Mouse (Mus musculus) heart, embryonic 11.5 days (tissue): ENCODE data around the gene Gm49380. TPM values are rescaled to one million over a fixed set of nuclear protein-coding genes. Genes with fewer than 3 reads are reported as not detected.

Experiments
- ATAC-seq: fragments of 200-750 bp; cut with Nextera tagmentation; replicated peaks from 2 replicates; pipeline ENCODE4 v1.8.0; 2017; ENCODE audit warnings: moderate library complexity; ENCODE audit not compliant: insufficient number of reproducible peaks, low FRiP score, low TSS enrichment
- H3K27ac ChIP-seq: fragments of 300-500 bp; sonication (generic); 2 replicates; pipeline ENCODE4 v1.5.1; 2014; ENCODE audit warnings: mild to moderate bottlenecking, low read depth, low read length
- H3K27me3 ChIP-seq: fragments of 300-500 bp; sonication (generic); 2 replicates; pipeline ENCODE4 v1.6.1; 2014; ENCODE audit warnings: mild to moderate bottlenecking, low read length, mixed read lengths; ENCODE audit not compliant: control insufficient read depth, insufficient read depth
- H3K36me3 ChIP-seq: fragments of 300-500 bp; sonication (generic); 2 replicates; pipeline ENCODE4 v1.6.1; 2014; ENCODE audit warnings: mild to moderate bottlenecking, low read length, moderate library complexity, mixed read lengths; ENCODE audit not compliant: control insufficient read depth, insufficient read depth
- H3K4me1 ChIP-seq: fragments of 300-500 bp; sonication (generic); 2 replicates; pipeline ENCODE4 v1.6.1; 2014; ENCODE audit warnings: low read length; ENCODE audit not compliant: control insufficient read depth, insufficient read depth
- H3K4me2 ChIP-seq: fragments of 300-500 bp; sonication (generic); 2 replicates; pipeline ENCODE4 v1.6.1; 2014; ENCODE audit warnings: mild to moderate bottlenecking, moderate library complexity
- H3K4me3 ChIP-seq: fragments of 300-500 bp; sonication (generic); 2 replicates; pipeline ENCODE4 v1.5.1; 2014; ENCODE audit warnings: low read depth, low read length
- H3K9ac ChIP-seq: fragments of 300-500 bp; sonication (generic); 2 replicates; pipeline ENCODE4 v1.6.1; 2014; ENCODE audit warnings: mild to moderate bottlenecking, low read depth, low read length, moderate library complexity
- H3K9me3 ChIP-seq: fragments of 300-500 bp; sonication (generic); replicated peaks from 2 replicates; pipeline ENCODE4 v1.6.1; 2016; ENCODE audit warnings: low read length; ENCODE audit not compliant: control insufficient read depth
- WGBS: fragments of 180-500 bp; shearing (Covaris S2); extraction: QIAGEN DNeasy Blood & Tissue Kit; methylation state at CpG from one replicate; pipeline ENCODE4 v1.1.7; 2014; ENCODE audit not compliant: insufficient replicate concordance; 5-methylcytosine and 5-hydroxymethylcytosine counted together
- polyA plus RNA-seq: library from polyadenylated mRNA; unstranded; fragments of >200 nt; fragmentation: Nextera tagmentation; extraction: Ambion mirVana; gene quantifications from 2 replicates; pipeline ENCODE4 v1.2.1, GENCODE M21; 2014

Gene Gm49380
- polyA plus RNA-seq, 1 experiment from 2014 or later, result not detected

DNA sequence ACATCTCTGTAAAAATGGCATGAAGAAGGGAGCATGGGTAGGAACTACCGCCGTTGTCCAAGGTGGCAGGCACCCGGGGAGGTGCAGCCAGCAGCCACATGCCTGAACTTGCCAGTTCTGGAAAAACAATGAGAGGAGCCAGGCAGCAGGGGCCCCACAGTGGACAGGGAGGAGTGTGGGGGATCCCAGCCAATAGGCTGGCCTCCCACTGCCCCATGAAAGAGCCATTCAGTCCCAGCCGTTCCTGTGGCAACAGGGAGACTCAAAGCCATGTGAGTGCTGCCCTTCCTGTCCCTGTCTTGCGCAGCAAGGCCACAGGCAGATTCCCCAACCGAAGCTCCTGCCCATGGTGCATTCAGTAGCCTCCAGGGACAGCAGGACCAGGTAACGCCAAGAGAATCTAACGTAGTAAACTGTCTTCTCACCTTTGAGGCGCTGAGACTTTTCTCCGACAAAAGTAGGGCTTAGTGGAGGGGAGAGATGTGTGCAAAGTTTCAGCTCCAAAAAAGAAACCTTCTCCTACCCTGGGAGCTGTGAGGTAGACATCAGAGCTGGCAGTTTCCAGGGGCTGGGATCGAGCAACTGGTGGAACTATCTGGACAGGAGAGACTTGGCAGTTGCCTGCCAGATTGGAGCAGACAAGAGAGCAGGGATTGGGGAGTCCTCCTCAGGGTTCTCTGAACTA is 41.2 kb downstream of the Gm49380 start:
- Histone ChIP-seq H3K4me3 (no peak overlapping the region), H3K9ac (peak overlapping the region; percentile 36; the same call in 1 of the 2 replicates), H3K36me3 (no peaks in the 10 kb centered on the region), H3K27me3 (no peaks in the 10 kb centered on the region), H3K9me3 (no peaks in the 10 kb centered on the region), H3K4me2 (peak overlapping the region; percentile 59), H3K4me1 (peaks cover 51% of the 10 kb centered on the region), H3K27ac (0 out of 2 replicates have a peak overlapping the region, but pooled peaks have one; percentile 7)
- no peak for ATAC-seq
- WGBS, result 23% methylated on average over 11 of the region's 11 CpGs

GRCm38 (mm10) chr9:44070844-44071231 is 42.5 kb downstream of the Gm49380 start:
- peak overlapping the region; percentile 12; the same call in 1 of the 2 replicates for H3K27ac ChIP-seq
- 20% methylated on average over 8 of the region's 8 CpGs for WGBS
- no peaks in the 10 kb centered on the region for H3K36me3 ChIP-seq
- peak overlapping the region; percentile 59 for H3K4me2 ChIP-seq
- H3K4me1 ChIP-seq, result peaks cover 46% of the 10 kb centered on the region
- H3K9me3 ChIP-seq, result no peaks in the 10 kb centered on the region
- H3K4me3 ChIP-seq, result peak overlapping the region; percentile 44
- no peaks in the 10 kb centered on the region for H3K27me3 ChIP-seq
- H3K9ac ChIP-seq, result peak overlapping the region; percentile 77
- no peak for ATAC-seq

- H3K4me1 ChIP-seq, result peaks cover 45% of the 10 kb centered on the region
- no peak for ATAC-seq
- no peaks in the 10 kb centered on the region for H3K9me3 ChIP-seq
- H3K36me3 ChIP-seq, result no peaks in the 10 kb centered on the region
- peak overlapping the region; percentile 77 for H3K9ac ChIP-seq
- peak overlapping the region; percentile 44 for H3K4me3 ChIP-seq
- no peaks in the 10 kb centered on the region for H3K27me3 ChIP-seq
- WGBS, result 37% methylated on average over 14 of the region's 14 CpGs
- H3K4me2 ChIP-seq, result peak overlapping the region; percentile 59
- peak overlapping the region; percentile 46; the same call in 1 of the 2 replicates for H3K27ac ChIP-seq
Observed at GRCm38 (mm10) chr9:44070113-44070843, 43.0 kb downstream of the Gm49380 start.

DNA sequence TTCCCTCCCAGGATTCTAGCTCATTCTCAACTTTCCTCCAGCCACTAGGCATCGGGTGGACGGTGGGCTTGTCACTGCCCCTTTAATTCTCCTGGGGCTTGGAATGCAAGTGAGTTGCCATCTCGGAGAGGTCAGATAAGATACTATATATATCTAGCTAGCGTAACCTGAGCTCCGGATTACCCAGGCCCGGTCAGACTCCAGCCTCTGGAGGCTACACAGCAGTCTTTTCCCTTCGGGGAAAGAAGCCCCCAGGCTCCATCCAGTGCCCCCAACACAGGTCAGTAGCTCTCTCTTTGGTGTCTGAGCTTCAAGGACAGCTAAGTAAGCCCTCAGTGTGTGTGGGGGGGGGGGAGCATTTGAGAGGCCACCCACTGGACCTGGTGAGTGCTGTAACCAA is 44.0 kb downstream of the Gm49380 start:
- 4% methylated on average over 7 of the region's 7 CpGs for WGBS
- H3K36me3 ChIP-seq, result no peaks in the 10 kb centered on the region
- H3K4me3 ChIP-seq, result peak overlapping the region; percentile 44
- peak overlapping the region; percentile 59 for H3K4me2 ChIP-seq
- ATAC-seq, result no peak
- H3K27ac ChIP-seq, result peak overlapping the region; percentile 88
- no peaks in the 10 kb centered on the region for H3K27me3 ChIP-seq
- H3K9ac ChIP-seq, result peak overlapping the region; percentile 77
- peaks cover 45% of the 10 kb centered on the region for H3K4me1 ChIP-seq
- no peaks in the 10 kb centered on the region for H3K9me3 ChIP-seq

GRCm38 (mm10) chr9:44067960-44068330 is 45.4 kb downstream of the Gm49380 start:
- H3K4me1 ChIP-seq, result peaks cover 38% of the 10 kb centered on the region

DNA sequence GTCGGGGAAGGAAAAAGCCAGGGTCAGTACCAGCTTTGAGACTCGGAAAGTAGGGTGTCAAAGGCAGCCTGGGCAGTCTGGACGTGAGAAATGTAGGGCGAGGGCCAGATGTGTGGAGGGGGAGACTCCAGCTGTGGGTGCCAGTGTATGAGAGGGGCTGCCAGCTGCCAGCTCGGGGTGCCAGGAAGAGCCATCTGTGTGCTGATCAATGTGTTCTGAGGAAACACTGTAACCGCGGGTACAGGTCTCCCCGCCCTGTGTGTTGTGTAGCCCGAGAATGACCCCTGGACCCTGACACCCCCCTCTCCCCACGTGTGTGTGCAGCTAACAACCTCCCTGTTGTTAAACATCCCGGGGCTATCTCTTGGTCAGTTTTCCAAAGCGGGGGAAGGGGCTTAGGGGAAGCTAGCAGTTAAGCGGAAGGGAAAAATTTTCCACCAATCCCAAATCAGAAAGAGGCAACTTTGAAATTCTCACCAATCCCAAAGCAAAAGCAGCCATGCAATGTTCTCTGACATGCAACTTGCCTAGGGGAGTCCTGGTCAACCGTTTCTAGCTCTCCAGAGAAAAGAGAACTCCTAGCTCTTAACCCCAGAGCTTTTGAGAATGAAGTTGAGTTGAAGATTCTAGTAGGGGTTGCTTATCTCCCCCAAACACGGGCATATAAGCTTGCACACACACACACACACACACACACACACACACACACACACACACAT is 45.9 kb downstream of the Gm49380 start:
- Histone ChIP-seq H3K9me3 (no peaks in the 10 kb centered on the region), H3K36me3 (no peaks in the 10 kb centered on the region), H3K27me3 (no peaks in the 10 kb centered on the region), H3K4me2 (peak overlapping the region; percentile 97), H3K4me3 (peak overlapping the region; percentile 66), H3K4me1 (peaks cover 33% of the 10 kb centered on the region), H3K9ac (peak overlapping the region; percentile 81), H3K27ac (peak overlapping the region; percentile 46; the same call in 1 of the 2 replicates)
- 3% methylated on average over 15 of the region's 15 CpGs for WGBS
- peak; percentile 20 for ATAC-seq

More at GRCm38 (mm10) chr9:44067960-44068330, 45.4 kb downstream of the Gm49380 start:
- peak overlapping the region; percentile 97 for H3K4me2 ChIP-seq
- no peaks in the 10 kb centered on the region for H3K9me3 ChIP-seq
- ATAC-seq, result no peak
- WGBS, result 60% methylated on average over 6 of the region's 6 CpGs
- no peak overlapping the region for H3K9ac ChIP-seq
- H3K27me3 ChIP-seq, result no peaks in the 10 kb centered on the region
- H3K4me3 ChIP-seq, result no peak overlapping the region
- H3K27ac ChIP-seq, result no peak overlapping the region
- no peaks in the 10 kb centered on the region for H3K36me3 ChIP-seq

- Histone ChIP-seq H3K27ac (peak within 1 kb of the TSS; percentile 46; the same call in 1 of the 2 replicates), H3K4me2 (peak within 1 kb of the TSS; percentile 97), H3K36me3 (no peaks in the 10 kb centered on the region), H3K27me3 (no peaks in the 10 kb centered on the region), H3K9me3 (no peaks in the 10 kb centered on the region), H3K4me1 (peaks cover 27% of the 10 kb centered on the region), H3K4me3 (peak within 1 kb of the TSS; percentile 66), H3K9ac (peak within 1 kb of the TSS; percentile 81)
- under 1% methylated on average over 36 of the region's 38 CpGs for WGBS
- peak; percentile 92 for ATAC-seq
Observed at GRCm38 (mm10) chr9:44066785-44067225, 46.5 kb downstream of the Gm49380 start, which contains the start of gene Usp2. TSS of gene Usp2 (plus strand) at chr9:44067021.

DNA sequence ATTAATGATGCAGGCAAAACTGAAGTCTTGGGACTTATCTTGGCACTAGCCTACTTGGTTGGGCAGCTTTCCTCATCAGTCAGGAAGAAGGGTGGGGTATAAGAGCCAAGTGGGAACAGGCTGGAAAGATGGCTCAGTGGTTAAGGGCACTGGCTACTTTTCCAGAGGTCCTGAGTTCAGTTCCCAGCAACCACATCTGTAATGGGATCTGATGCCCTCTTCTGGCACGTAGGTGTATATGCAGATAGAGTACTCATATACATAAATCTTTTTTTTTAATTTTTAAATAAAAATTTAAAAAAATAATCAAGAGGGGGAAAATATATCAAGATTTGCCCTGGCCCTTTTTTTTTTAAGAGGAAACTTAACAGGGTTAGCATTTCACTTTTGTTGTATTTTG is 48.1 kb downstream of the Gm49380 start:
- WGBS, result 21% methylated on average over 1 of the region's 1 CpGs
- H3K27me3 ChIP-seq, result no peaks in the 10 kb centered on the region
- no peaks in the 10 kb centered on the region for H3K36me3 ChIP-seq
- no peaks in the 10 kb centered on the region for H3K9me3 ChIP-seq
- no peak overlapping the region for H3K9ac ChIP-seq
- H3K4me3 ChIP-seq, result no peak overlapping the region
- no peak overlapping the region for H3K27ac ChIP-seq
- H3K4me1 ChIP-seq, result peaks cover 11% of the 10 kb centered on the region
- ATAC-seq, result no peak
- no peak overlapping the region for H3K4me2 ChIP-seq
